Mouse (Mus musculus) spleen, adult 18-20 months (tissue): ENCODE measurements at regions not wholly inside any gene's neighbourhood (a gene's known extent, or its start where the extent isn't known, plus 50 kb on each side); places are given as distances from the start of the nearest gene placed in this dataset.

ENCODE experiments used
- DNase-seq, 2 experiments: peaks; one replicate each; pipeline ENCODE4 v3.0.0; 2022; ENCODE audit warnings: mixed read lengths in 2 of 2

GRCm38 (mm10) chr12:54577235-54577634, 79.1 kb downstream of the Sptssa start:
- DNase-seq: no peak

- no peak for DNase-seq
These were observed 79.6 kb downstream of the Sptssa start for GRCm38 (mm10) chr12:54576821-54577220.

- DNase-seq: no peak
These were observed 83.5 kb downstream of the Sptssa start for GRCm38 (mm10) chr12:54572866-54573265.

- no peak for DNase-seq
These were observed 88.1 kb downstream of the Sptssa start for GRCm38 (mm10) chr12:54568078-54568931.

GRCm38 (mm10) chr12:54567426-54567790, 89.0 kb downstream of the Sptssa start:
- DNase-seq: no peak

- no peak for DNase-seq
These were observed 89.6 kb downstream of the Sptssa start for GRCm38 (mm10) chr12:54566532-54567425.

- no peak for DNase-seq
These were observed 94.4 kb downstream of the Sptssa start for GRCm38 (mm10) chr12:54561981-54562380.

GRCm38 (mm10) chr12:54558106-54558505, 98.3 kb downstream of the Sptssa start:
- DNase-seq: no peak

GRCm38 (mm10) chr12:54549659-54550058, 106.7 kb downstream of the Sptssa start:
- no peak for DNase-seq

GRCm38 (mm10) chr12:54545821-54546608, 110.4 kb downstream of the Sptssa start:
- peak in 1 of 2 experiments; percentile 21 for DNase-seq

GRCm38 (mm10) chr12:54538320-54538705, 118.1 kb downstream of the Sptssa start:
- no peak for DNase-seq

- DNase-seq: no peak
These were observed 118.6 kb downstream of the Sptssa start for GRCm38 (mm10) chr12:54537690-54538319.

- no peak for DNase-seq
These were observed 119.4 kb downstream of the Sptssa start for GRCm38 (mm10) chr12:54537022-54537421.

GRCm38 (mm10) chr12:54535556-54536516, 120.5 kb downstream of the Sptssa start:
- no peak for DNase-seq

- no peak for DNase-seq
These were observed 121.5 kb downstream of the Sptssa start for GRCm38 (mm10) chr12:54534910-54535309.

- DNase-seq: no peak
These were observed 123.2 kb downstream of the Sptssa start for GRCm38 (mm10) chr12:54533134-54533533.

GRCm38 (mm10) chr12:54532062-54532461, 124.3 kb downstream of the Sptssa start:
- DNase-seq: no peak

- DNase-seq: no peak
These were observed 128.3 kb downstream of the Sptssa start for GRCm38 (mm10) chr12:54528046-54528445.

- no peak for DNase-seq
These were observed 128.8 kb downstream of the Sptssa start for GRCm38 (mm10) chr12:54527577-54527976.

GRCm38 (mm10) chr12:54520406-54520805, 136.0 kb downstream of the Sptssa start:
- no peak for DNase-seq

- no peak for DNase-seq
These were observed 137.0 kb downstream of the Sptssa start for GRCm38 (mm10) chr12:54519370-54519769.
